Mouse (Mus musculus): Measurements from ENCODE around the gene Fignl1.

DNA sequence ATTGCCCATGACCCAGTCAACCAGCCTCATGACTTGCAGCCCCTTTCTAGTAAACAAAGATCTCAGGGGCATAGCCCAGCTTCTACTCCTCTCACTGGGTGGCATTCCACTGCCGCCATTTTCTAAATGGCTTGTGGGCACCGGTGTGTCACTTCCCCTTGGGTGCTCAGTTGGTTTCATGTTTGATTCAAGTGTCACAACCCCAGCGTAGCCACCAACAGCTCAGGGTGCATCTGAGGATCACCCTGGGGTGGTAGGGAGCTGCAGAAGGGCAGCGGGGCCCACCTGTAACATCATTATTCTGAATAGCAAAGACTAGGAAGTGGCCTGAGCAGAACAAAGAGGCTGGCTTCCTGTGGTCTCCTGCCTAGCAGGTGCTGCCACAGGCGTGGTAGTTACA is 57.7 kb downstream of the Fignl1 start:
- TF ChIP-seq POLR2A (IDR thresholded peaks at IDR 0.05; ENCODE audit: borderline replicate concordance, low read depth, low read length) = no peak
- no peak for TF ChIP-seq CTCF (IDR thresholded peaks at IDR 0.05; ENCODE audit: low read depth, low read length)

Data from bone marrow macrophage, adult 2 months (primary cell).